Mouse (Mus musculus) brain, embryonic 14.5 days (tissue): Measurements from ENCODE around the gene Tmem135. TPM values are rescaled to one million over a fixed set of nuclear protein-coding genes. Genes with fewer than 3 reads are reported as not detected.

Experiments used
- DNase-seq: peaks from one replicate; pipeline ENCODE4 v3.0.0-alpha.2; 2011; ENCODE audit warnings: low read depth
- CTCF ChIP-seq: fragments of 200-500 bp; IDR thresholded peaks from 2 replicates; pipeline ENCODE4 v1.5.1; 2012; ENCODE audit warnings: inconsistent platforms, mild to moderate bottlenecking, moderate library complexity, borderline replicate concordance; ENCODE audit not compliant: insufficient read depth, insufficient read length; ENCODE audit errors: extremely low read depth
- POLR2A ChIP-seq: fragments of 200-500 bp; IDR thresholded peaks from 2 replicates; pipeline ENCODE4 v1.6.1; 2012; ENCODE audit warnings: mild to moderate bottlenecking, inconsistent platforms, borderline replicate concordance; ENCODE audit not compliant: poor library complexity, insufficient read depth, insufficient read length, severe bottlenecking; ENCODE audit errors: extremely low read depth
- polyA plus RNA-seq: library from polyadenylated mRNA; depleted of rRNA; stranded (reverse); fragments of >200 nt; gene quantifications from 2 replicates; pipeline ENCODE4 v1.2.3, GENCODE M21; 2012

Gene Tmem135
- polyA plus RNA-seq, 1 experiment = 17.4 TPM

DNA sequence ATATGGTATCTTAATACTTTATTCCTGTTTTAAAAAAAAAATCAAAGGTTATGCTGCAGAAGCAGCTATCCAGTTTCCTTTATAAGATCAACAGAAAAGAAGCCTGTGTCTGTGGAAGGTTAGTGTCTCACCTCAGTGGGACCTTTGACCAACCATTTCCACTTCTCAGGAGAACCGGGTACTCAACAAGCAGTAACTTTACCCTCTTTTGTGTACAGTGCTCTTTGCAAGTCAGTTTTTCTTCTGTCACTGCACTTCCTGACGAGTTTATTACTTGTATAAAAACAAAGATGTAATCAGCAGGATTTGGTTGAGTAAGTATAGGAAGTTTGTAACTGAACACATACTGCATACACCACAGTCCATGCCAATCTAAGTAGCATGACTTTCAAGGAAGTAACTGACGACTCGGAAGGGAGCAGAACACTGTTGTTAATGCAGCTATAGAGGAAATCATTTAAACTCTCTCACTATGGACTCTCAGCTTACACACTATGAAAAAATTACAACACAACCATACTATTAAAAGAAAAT lies 168.0 kb downstream of the Tmem135 start:
- TF ChIP-seq CTCF (no peak), POLR2A (no peak)
- no peak for DNase-seq

GRCm38 (mm10) chr7:89232499-89233145 lies 171.4 kb downstream of the Tmem135 start:
- DNase-seq = no peak
- TF ChIP-seq POLR2A (no peak), CTCF (no peak)

- DNase-seq = no peak
Observed at GRCm38 (mm10) chr7:89231200-89231790, 172.7 kb downstream of the Tmem135 start.

DNA sequence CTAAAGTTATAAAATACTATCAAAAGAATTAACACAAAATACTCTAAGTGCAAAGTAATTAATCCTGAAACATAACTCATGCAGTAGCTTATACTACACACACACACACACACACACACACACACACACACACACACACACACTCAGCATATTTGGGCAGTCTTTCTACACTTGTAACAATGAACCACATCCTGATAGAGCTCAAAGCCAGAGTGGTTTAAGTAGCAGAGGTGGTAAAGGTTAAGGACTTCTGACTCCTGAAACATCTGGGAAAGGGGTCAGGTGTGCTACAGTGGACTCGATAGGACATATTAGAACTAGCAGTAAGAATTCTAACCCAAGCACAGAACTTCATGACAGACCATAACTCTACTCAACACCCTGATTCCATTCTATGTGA lies 181.4 kb downstream of the Tmem135 start:
- DNase-seq = no peak

More at GRCm38 (mm10) chr7:89231200-89231790, 172.7 kb downstream of the Tmem135 start:
- no peak for TF ChIP-seq CTCF
- no peak for TF ChIP-seq POLR2A

GRCm38 (mm10) chr7:89216628-89217027 lies 187.4 kb downstream of the Tmem135 start:
- DNase-seq = no peak
- TF ChIP-seq POLR2A (no peak), CTCF (no peak)

More for the DNA sequence above, 181.4 kb downstream of the Tmem135 start:
- no peak for TF ChIP-seq POLR2A
- no peak for TF ChIP-seq CTCF

DNA sequence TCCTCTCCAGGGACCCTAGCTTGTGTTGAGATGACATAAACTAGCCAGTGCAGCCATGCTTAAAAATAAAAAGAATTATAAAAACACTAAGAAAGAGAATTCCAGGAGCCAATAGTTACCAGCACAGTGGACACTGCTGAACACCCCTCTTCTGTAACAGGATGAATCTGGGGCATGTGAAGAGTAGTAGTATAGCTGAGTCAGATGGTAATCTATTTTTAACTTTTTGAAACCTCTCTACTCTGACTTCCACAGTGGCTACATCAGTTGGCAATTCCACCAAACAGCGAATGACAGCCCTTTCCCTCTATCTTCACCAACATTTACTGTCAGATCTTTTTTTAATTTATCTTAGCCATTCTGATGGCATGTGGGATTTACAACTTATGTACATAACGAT lies 187.9 kb downstream of the Tmem135 start:
- no peak for DNase-seq
- TF ChIP-seq CTCF (no peak), POLR2A (no peak)

DNA sequence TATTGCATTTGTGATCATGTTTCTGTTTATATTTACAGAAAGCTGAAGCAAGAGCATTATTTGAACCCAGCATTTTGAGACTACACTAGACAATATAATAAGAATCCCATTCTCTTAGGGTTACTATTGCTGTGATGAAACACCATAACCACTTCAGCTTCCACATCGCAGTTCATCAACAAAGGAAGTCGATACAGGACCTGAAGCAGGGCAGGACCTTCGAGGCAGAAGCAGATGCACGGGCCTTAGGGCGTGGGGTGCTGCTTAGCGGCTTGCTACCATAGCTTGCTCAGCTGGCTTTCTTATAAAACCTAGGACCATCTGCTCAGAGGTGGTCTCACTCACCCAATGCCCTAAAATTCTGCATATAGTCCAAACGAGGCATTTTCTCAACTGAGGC lies 188.3 kb downstream of the Tmem135 start:
- DNase-seq = no peak
- no peak for TF ChIP-seq POLR2A
- no peak for TF ChIP-seq CTCF

GRCm38 (mm10) chr7:89210506-89210905 lies 193.5 kb downstream of the Tmem135 start:
- TF ChIP-seq CTCF = no peak
- no peak for TF ChIP-seq POLR2A
- DNase-seq = peak; percentile 24

DNA sequence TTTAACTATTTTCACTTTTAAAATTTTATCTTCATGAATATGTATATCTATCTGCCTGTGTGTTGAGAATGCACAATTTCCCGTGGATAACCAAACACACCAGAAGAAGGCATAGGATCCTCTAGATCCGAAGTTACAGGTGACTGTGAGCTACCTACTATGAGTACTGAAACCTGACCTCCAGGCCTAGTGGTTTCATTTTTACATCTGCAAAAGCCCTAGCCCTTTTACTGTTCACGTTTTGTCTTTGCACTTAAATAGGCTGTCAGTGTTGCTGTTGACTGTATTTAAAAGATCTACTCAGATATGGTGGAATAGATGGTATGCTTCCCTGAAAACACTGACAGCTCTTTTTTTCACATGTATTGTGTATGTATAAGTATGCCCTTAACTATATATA lies 197.9 kb downstream of the Tmem135 start:
- no peak for DNase-seq
- no peak for TF ChIP-seq CTCF
- no peak for TF ChIP-seq POLR2A

GRCm38 (mm10) chr7:89205402-89205801 lies 198.6 kb downstream of the Tmem135 start:
- TF ChIP-seq POLR2A (no peak), CTCF (no peak)

GRCm38 (mm10) chr7:89203144-89203543 lies 200.9 kb downstream of the Tmem135 start:
- no peak for DNase-seq
- TF ChIP-seq POLR2A (no peak), CTCF (no peak)

More at GRCm38 (mm10) chr7:89205402-89205801, 198.6 kb downstream of the Tmem135 start:
- no peak for DNase-seq

- no peak for DNase-seq
- TF ChIP-seq CTCF (no peak), POLR2A (no peak)
Observed at GRCm38 (mm10) chr7:89201954-89202353, 202.1 kb downstream of the Tmem135 start.

- no peak for DNase-seq
- TF ChIP-seq CTCF (no peak), POLR2A (no peak)
Observed at GRCm38 (mm10) chr7:89198499-89198898, 205.5 kb downstream of the Tmem135 start.
